Mouse (Mus musculus) forebrain, embryonic 14.5 days (tissue): ENCODE results near the gene Myo6. TPM values are rescaled to one million over a fixed set of nuclear protein-coding genes. Genes with fewer than 3 reads are reported as not detected.

Experiments
- polyA plus RNA-seq: library from polyadenylated mRNA; unstranded; fragments of >200 nt; fragmentation: Nextera tagmentation; extraction: Ambion mirVana; gene quantifications from 2 replicates; pipeline ENCODE4 v1.2.1, GENCODE M21; 2014

Gene Myo6
- polyA plus RNA-seq, 1 experiment from 2014 or later = 10.2 TPM

Other genes with a start within 250 kb of the Myo6 start
- 2.5 and 2.9 TPM in 2 replicates for gene Filip1, start 152.2 kb upstream of the Myo6 start, polyA plus RNA-seq
- gene Senp6, start 98.1 kb upstream of the Myo6 start, polyA plus RNA-seq = 60.0 and 64.4 TPM in 2 replicates